Mouse (Mus musculus): ENCODE results near the gene Tspan32. TPM values are rescaled to one million over a fixed set of nuclear protein-coding genes. Genes with fewer than 3 reads are reported as not detected.

Tspan32 gene
- 100 to 1,000 TPM; 280 to 663 (median 591) TPM for polyA plus RNA-seq (2017; shearing (Covaris generic))

DNA sequence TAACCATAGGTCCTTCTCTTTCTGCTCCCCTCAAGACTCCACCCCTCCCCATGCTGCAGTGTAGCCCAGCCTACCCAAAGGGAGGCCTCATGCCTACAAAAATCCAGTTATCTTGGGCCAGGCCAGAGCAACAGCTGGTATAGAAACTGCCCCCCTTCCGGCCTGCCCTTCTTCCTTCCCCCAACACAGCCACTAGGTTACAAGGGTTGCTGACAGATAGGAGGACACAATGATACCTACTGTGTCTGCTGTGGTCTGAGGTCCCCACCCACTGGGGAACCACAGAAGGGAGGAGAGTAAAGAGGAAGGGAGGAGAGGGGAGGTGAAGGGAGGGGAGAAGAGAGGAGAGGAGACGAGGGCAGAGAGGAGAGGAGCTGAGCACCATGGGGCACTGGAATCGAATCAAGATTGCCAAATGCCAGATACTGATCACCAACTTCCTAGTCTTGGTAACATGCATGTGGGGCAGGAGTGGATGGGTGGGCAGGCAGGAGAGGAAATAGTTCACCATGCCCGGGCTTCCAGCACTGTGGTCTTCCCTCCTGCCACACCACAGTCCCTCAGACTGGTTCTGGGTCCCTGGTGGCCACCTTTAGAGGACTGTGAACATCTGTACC is at the start of gene Tspan32:
Gene Tspan32 (plus strand): TSS at position 320 of the 617 bp plus-strand sequence.
- ATAC-seq, result peak; percentile 62

DNA sequence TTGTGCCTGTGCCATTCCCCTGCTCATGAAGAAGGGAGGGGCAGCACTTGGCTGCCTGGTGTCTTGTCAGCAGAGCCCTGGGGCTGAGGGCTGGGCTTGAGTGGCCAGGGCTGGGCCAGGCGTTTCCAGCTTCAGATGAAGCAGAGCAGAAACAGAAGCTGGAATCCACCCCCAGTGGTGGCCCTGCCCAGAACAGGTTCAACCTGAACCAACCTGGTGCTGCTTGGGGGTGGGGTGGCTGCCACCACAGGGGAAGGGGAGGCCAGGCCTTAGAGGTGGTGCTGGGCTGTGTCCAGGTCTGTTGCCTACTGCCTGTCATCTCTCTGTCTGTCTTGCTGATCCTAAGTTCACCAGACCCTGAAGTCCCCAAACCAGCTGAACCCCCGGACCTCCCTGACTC is 48.8 kb upstream of the Tspan32 start:
- no peak for ATAC-seq

GRCm38 (mm10) chr7:142958817-142959216 is 46.0 kb upstream of the Tspan32 start:
- ATAC-seq, result no peak

- no peak for ATAC-seq
Measured at GRCm38 (mm10) chr7:142959752-142960151, 45.1 kb upstream of the Tspan32 start.

DNA sequence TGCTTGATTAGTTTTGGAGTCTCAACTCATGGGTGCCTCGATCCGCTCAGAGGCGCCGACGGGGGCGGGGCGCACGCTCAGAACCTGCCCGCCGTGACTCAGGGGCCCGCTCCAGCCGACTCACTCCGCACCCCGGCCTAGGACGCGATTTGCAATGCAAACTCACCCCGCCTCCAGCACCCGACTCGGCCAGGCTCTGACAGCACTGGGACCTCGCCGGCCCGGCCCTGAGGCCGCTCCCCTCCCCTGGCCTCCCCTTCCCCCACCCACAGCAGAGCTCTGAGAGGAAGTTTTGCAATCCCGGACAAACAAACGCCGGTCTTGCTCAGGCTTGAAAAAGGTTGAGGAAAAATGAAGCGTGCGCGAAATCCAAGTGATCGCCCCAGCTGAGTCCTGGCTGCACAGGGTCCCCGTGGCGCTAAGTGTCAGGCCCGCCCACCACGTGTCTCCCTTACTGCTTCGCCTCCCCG is 37.4 kb upstream of the Tspan32 start:
- peak; percentile 63 for ATAC-seq

DNA sequence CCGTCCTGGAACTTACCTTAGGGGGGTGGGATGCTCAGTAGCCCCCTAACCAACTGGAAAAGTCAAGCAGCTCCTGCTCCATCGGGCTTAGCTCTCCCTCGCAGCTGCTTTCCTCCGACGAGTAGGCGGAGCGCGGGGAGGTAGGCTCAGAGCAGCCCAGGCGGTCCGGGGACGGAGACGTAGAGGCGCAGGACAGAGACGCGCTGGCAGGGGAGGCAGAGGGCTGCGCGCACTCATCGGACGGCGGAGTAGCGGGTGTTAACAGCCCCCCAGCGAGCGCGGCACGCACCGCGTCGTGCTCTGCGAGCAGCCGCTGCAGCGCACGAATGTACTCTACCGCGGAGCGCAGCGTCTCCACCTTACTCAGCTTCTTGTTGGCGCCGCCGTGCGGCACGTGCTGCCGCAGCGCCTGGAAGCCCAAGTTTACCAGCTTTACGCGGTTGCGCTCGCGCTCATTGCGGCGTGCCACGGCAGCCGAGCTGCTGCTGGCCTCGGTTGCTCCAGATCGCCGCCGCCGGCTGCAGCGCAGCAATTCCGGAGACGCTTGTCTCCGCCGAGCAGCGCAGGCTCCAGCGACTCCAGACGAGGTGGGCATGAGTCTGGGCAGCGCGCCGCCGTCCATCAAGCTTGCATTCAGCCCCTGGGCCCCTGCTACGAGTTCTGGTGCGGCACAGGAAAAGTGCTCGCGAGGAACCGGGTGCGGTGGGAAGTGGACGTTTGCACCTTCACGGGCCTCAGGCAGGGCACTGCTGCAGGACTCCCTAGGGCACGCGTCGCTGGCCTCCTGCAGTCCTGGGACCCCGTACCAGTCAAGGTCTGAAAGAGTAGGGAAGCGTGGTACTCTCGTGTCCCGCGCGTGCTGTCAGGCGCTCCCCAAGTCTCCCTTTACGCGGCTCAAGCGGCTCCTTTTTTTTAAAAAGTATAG is 36.7 kb upstream of the Tspan32 start:
- no peak for ATAC-seq

DNA sequence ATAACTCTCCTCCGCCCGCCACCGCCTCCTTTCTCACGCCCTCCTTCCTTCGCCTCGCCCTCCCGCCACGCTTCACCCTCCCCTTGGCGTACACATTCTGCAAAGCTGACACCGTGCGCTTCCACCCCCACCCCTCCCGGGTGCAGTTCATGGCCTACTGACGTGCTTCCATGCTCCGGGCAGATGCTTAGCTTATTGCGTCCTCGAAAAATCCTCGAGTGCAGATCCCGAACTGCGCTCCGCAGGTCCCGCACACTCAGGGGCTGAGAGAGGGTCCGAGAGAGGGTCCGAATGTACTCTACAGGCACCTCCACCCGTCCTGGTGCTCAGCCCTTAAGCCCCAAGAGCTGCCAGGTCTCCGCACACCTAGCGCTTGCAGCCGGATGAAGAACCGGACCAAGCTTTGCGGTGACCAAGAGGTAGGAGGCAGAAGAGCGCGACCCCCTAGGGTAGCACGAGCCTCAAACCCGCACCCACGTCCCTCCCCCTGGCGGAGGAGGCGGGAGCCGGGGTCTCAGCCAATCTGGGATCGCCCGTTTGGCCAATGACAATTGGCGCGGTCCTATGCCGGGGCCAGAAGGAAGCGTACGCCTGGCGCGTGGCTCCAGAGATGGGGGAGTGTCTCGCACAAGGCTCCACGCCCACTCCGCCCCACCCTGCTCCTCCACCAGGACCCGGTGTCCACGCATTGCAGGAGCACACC is 35.9 kb upstream of the Tspan32 start, which contains the start of gene Ascl2:
Gene Ascl2 (minus strand): TSS at position 456 of the 703 bp plus-strand sequence.
- ATAC-seq, result no peak

DNA sequence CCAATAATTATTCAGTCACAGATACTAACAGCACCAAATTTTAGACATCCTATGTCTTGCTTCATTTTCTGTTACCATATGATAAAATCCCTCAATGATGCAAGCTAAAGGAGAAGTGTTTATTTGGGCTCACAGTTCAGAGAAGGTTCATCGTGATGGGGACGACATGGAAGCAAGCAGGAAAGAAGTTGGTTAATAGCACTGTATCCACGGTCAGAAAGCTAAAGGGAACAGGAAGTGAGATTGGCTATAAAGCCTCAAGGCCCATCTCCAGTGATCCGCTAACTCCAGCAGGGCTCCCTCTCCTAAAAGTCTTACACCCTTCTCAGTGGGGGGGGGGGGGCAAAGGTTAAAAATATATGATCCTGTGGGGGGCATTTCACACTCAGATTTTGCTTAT is 22.9 kb upstream of the Tspan32 start:
- no peak for ATAC-seq

DNA sequence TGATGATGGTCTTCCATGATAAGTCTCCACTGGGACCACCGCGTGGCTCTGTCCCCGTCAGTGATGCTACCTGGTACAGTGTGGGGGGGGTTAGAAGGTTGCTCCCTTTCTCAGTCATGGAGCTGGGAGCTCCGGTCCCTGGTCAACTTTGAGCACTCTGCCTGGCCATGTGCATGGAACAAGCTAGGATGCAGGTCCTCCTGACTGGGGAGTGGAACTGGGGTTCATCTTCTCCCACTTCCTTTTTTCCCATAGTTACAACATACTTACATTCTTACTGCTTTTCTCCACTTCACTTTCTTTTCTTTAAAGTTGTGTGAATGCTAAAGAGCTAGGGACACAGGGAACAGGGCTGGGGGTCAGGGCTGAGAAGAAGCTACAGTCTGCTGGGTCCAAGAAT is 19.7 kb upstream of the Tspan32 start:
- ATAC-seq, result no peak

DNA sequence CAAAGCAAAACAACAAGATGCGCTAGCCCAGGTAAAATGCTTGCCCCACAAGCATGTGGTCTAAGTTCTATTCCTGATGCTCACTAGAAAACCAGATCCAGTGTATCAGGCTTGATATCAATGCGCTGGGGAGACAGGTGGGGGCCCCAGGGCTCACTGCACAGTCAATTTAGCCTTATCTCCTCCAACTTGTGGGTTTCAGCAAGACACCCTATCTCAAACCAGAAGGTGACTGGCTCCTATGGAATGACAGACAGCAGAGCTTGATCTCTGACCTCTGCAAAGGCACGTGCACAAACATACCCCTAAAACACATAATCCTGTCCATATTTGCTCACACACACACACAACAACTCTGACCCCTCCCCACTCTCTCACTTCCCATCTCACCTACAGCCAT is 17.1 kb upstream of the Tspan32 start:
- no peak for ATAC-seq

DNA sequence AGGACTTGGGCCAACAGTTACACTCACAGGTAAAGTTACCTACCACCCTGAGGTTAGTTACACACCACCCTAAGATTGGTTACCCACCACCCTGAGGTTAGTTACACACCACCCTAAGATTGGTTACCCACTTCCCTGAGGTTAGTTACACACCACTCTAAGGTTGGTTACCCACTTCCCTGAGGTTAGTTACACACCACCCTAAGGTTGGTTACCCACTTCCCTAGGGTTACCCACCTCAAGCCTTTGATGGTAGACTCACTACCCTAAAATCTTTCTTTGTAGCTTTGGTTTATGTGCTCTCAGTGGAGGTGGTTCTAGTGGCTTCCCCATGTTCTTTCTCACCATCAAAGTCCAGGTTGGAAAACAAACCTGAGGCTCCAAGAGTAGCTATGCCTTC is 9.8 kb upstream of the Tspan32 start:
- ATAC-seq, result no peak

DNA sequence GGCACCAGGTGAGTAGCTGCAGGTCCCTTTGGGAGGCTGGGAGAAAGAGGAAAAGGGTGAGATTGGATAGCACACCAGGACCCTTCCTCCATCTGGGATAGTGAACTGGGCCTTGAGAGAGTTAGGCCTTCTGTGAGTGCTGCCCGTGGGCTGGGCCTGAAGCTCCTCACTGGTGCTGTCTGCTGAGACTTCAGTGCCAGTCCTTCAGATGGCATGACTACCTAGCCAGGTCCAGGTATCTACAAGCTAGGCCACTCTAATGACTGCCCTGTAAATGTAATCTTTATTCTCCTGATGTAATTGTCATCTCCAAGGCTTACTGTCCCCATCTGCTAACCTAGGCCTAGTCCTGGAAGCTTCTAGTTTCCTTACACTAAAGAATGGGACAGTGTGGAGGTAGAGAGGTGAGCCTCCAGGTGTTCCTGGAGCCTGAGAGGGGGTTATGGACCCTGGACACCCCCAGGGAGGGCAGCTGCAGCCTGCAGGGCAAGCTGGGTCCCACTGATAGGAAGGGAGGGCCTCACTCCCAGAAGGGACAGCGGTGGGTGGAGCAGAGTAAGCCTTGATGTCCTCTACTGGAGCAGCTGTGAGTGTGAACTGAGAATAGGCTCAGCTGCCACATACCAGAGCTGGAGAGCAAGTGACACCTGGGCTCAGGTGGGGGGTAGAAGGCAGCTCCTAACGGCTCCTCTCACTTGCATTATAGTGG is 9.1 kb upstream of the Tspan32 start:
- no peak for ATAC-seq

GRCm38 (mm10) chr7:142996998-142997397 is 7.8 kb upstream of the Tspan32 start:
- ATAC-seq, result no peak

DNA sequence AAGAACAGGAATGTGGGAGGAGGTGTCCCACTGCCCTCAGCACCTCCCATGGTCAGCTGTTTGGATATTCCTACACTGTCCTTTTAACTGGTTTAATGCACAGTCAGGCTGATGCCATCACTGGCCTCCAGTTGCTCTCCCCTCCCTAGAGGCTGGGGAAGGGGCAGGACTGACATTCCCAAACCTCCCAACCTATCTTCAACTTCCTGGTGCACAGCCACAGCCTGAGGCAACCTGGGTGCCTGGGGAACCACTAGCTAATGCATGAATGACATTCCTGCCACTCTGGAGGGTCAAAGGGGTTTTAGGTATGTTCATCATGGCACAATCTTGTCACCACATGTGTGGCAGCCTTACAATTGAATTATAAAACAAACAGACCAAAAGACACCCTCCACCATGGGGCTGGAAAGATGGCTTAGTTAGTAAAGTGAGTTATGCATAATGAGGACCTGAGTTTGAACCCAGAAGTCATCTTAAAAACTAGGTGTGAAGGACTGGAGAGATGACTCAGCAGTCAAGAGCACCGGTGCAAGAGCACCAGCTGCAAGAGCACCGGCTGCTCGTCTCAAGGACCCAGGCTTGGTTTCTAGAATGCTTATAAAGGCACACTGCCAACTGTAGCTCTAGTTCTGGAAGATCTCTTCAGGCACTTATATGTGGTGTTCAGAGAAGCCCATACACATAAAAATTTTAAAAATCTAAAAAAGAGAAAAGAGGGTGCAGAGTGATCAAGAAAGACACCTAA is 7.3 kb upstream of the Tspan32 start:
- ATAC-seq, result no peak

GRCm38 (mm10) chr7:143002679-143003078 is 2.2 kb upstream of the Tspan32 start:
- no peak for ATAC-seq

GRCm38 (mm10) chr7:143005344-143006096 is 674 bp downstream of the Tspan32 start:
- peak; percentile 49 for ATAC-seq

DNA sequence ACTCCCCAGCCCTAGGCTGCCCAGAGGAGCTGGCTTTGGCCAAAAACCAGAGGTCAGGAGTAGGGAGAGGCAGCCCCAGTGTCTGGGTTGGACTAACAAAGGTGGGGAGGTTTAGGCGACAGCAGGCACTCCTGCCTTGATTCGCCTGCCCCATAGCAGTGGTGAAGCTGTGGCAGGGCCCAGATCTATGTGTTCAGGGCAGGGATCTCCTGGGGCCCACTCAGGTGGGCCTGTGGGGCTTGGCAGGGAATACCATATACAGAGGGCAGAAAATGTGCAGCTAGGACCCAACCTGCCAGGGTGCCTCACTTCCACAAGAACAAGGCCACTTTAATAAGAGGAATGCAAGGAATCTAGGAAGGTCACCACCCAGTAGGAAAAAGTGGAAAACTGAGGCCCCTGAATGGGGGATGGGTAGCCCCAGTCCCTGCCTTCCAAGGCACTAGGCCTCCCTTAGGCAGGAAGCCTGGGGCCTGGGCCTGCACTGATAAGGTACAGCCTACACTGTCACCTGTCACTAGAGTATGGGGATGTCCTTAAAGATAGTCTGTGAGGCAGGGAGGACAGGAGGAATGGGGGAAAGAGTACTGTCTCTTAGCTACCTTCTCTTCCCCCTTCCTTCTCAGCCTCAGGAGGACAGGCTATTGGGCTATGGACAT is 1.4 kb downstream of the Tspan32 start:
- ATAC-seq, result no peak

- no peak for ATAC-seq
Measured at GRCm38 (mm10) chr7:143006756-143007598, 2.1 kb downstream of the Tspan32 start.

- ATAC-seq, result peak; percentile 59
Measured at GRCm38 (mm10) chr7:143007599-143008369, 2.9 kb downstream of the Tspan32 start.

All from inflammation-experienced regulatory T-cells, adult 6 months (primary cell).